Mouse (Mus musculus): ENCODE results near the gene Metap2. TPM values are rescaled to one million over a fixed set of nuclear protein-coding genes. Genes with fewer than 3 reads are reported as not detected.

Metap2 gene
- total and polyA plus RNA-seq, 3 experiments: 45.4 to 114 (median 111) TPM

- H3K36me3 ChIP-seq (ENCODE audit: control insufficient read depth, insufficient read depth, low read length): peaks cover 4% of the 10 kb centered on the region
- no peak overlapping the region for H3K9ac ChIP-seq (ENCODE audit: low read depth, low read length)
- no peak for TF ChIP-seq EP300 (IDR thresholded peaks at IDR 0.05; ENCODE audit: insufficient read depth, low read depth, low read length)
- TF ChIP-seq POLR2A (IDR thresholded peaks at IDR 0.05; ENCODE audit: insufficient read depth, low read depth, low read length): no peak
- TF ChIP-seq CTCF (IDR thresholded peaks at IDR 0.05): no peak
- H3K27me3 ChIP-seq (ENCODE audit: control insufficient read depth, insufficient read depth, low read length): no peaks in the 10 kb centered on the region
- 67% methylated on average over 11 of the region's 11 CpGs for WGBS
- no peak overlapping the region for H3K27ac ChIP-seq
- peaks cover 3% of the 10 kb centered on the region for H3K4me1 ChIP-seq (ENCODE audit: control insufficient read depth, insufficient read depth, low read length)
- no peak for DNase-seq
- intact Hi-C loops (cut with DNase I): no loop called here
- H3K79me2 ChIP-seq (replicated peaks; ENCODE audit: control insufficient read depth, insufficient read depth, low read length): no peaks in the 10 kb centered on the region
- no peak overlapping the region for H3K4me3 ChIP-seq
These were observed 18.8 kb upstream of the Metap2 start for GRCm38 (mm10) chr10:93915531-93916275.

- Histone ChIP-seq H3K27me3 (ENCODE audit: control insufficient read depth, insufficient read depth, low read length) (no peaks in the 10 kb centered on the region), H3K36me3 (ENCODE audit: control insufficient read depth, insufficient read depth, low read length) (peaks cover 3% of the 10 kb centered on the region), H3K27ac (no peak overlapping the region), H3K4me1 (ENCODE audit: control insufficient read depth, insufficient read depth, low read length) (peaks cover under 1% of the 10 kb centered on the region), H3K4me3 (no peak overlapping the region), H3K9ac (ENCODE audit: low read depth, low read length) (no peak overlapping the region), H3K79me2 (replicated peaks; ENCODE audit: control insufficient read depth, insufficient read depth, low read length) (no peaks in the 10 kb centered on the region)
- no peak for TF ChIP-seq CTCF (IDR thresholded peaks at IDR 0.05)
- TF ChIP-seq EP300 (IDR thresholded peaks at IDR 0.05; ENCODE audit: insufficient read depth, low read depth, low read length): no peak
- TF ChIP-seq POLR2A (IDR thresholded peaks at IDR 0.05; ENCODE audit: insufficient read depth, low read depth, low read length): no peak
- intact Hi-C loops (cut with DNase I): no loop called here
- no peak for DNase-seq
- WGBS: 90% methylated on average over 5 of the region's 5 CpGs
These were observed 16.6 kb upstream of the Metap2 start for GRCm38 (mm10) chr10:93913525-93913924.

- intact Hi-C loops (cut with DNase I): no loop called here
- no peaks in the 10 kb centered on the region for H3K79me2 ChIP-seq (replicated peaks; ENCODE audit: control insufficient read depth, insufficient read depth, low read length)
- TF ChIP-seq CTCF (IDR thresholded peaks at IDR 0.05) (no peak), EP300 (IDR thresholded peaks at IDR 0.05; ENCODE audit: insufficient read depth, low read depth, low read length) (no peak), POLR2A (IDR thresholded peaks at IDR 0.05; ENCODE audit: insufficient read depth, low read depth, low read length) (no peak)
- DNase-seq: no peak
- no peak overlapping the region for H3K4me3 ChIP-seq
- H3K27ac ChIP-seq: no peak overlapping the region
- no peak overlapping the region for H3K9ac ChIP-seq (ENCODE audit: low read depth, low read length)
- no peaks in the 10 kb centered on the region for H3K36me3 ChIP-seq (ENCODE audit: control insufficient read depth, insufficient read depth, low read length)
- no peaks in the 10 kb centered on the region for H3K27me3 ChIP-seq (ENCODE audit: control insufficient read depth, insufficient read depth, low read length)
- no peaks in the 10 kb centered on the region for H3K4me1 ChIP-seq (ENCODE audit: control insufficient read depth, insufficient read depth, low read length)
- 90% methylated on average over 1 of the region's 1 CpGs for WGBS
These were observed 16.0 kb upstream of the Metap2 start for GRCm38 (mm10) chr10:93912917-93913316.

- WGBS: 90% methylated on average over 5 of the region's 5 CpGs
- no peaks in the 10 kb centered on the region for H3K79me2 ChIP-seq (replicated peaks; ENCODE audit: control insufficient read depth, insufficient read depth, low read length)
- no peak overlapping the region for H3K4me3 ChIP-seq
- H3K27ac ChIP-seq: no peak overlapping the region
- no peaks in the 10 kb centered on the region for H3K27me3 ChIP-seq (ENCODE audit: control insufficient read depth, insufficient read depth, low read length)
- intact Hi-C loops (cut with DNase I): no loop called here
- no peaks in the 10 kb centered on the region for H3K4me1 ChIP-seq (ENCODE audit: control insufficient read depth, insufficient read depth, low read length)
- H3K9ac ChIP-seq (ENCODE audit: low read depth, low read length): no peak overlapping the region
- TF ChIP-seq EP300 (IDR thresholded peaks at IDR 0.05; ENCODE audit: insufficient read depth, low read depth, low read length): no peak
- TF ChIP-seq POLR2A (IDR thresholded peaks at IDR 0.05; ENCODE audit: insufficient read depth, low read depth, low read length): no peak
- TF ChIP-seq CTCF (IDR thresholded peaks at IDR 0.05): no peak
- H3K36me3 ChIP-seq (ENCODE audit: control insufficient read depth, insufficient read depth, low read length): no peaks in the 10 kb centered on the region
- no peak for DNase-seq
These were observed 15.4 kb upstream of the Metap2 start for GRCm38 (mm10) chr10:93912136-93912855.

GRCm38 (mm10) chr10:93911326-93911725 lies 14.4 kb upstream of the Metap2 start:
- no peak overlapping the region for H3K27ac ChIP-seq
- H3K4me1 ChIP-seq (ENCODE audit: control insufficient read depth, insufficient read depth, low read length): no peaks in the 10 kb centered on the region
- H3K79me2 ChIP-seq (replicated peaks; ENCODE audit: control insufficient read depth, insufficient read depth, low read length): no peaks in the 10 kb centered on the region
- H3K9ac ChIP-seq (ENCODE audit: low read depth, low read length): no peak overlapping the region
- no peak overlapping the region for H3K4me3 ChIP-seq
- no peak for DNase-seq
- TF ChIP-seq CTCF (IDR thresholded peaks at IDR 0.05): no peak
- no peak for TF ChIP-seq EP300 (IDR thresholded peaks at IDR 0.05; ENCODE audit: insufficient read depth, low read depth, low read length)
- TF ChIP-seq POLR2A (IDR thresholded peaks at IDR 0.05; ENCODE audit: insufficient read depth, low read depth, low read length): no peak
- intact Hi-C loops (cut with DNase I): no loop called here
- H3K27me3 ChIP-seq (ENCODE audit: control insufficient read depth, insufficient read depth, low read length): no peaks in the 10 kb centered on the region
- H3K36me3 ChIP-seq (ENCODE audit: control insufficient read depth, insufficient read depth, low read length): no peaks in the 10 kb centered on the region
- WGBS: 70% methylated on average over 5 of the region's 5 CpGs

Measured in heart, adult 2 months (tissue).